Mouse (Mus musculus) embryonic facial prominence, embryonic 12.5 days (tissue): ENCODE results near the gene 4930453N24Rik. TPM values are rescaled to one million over a fixed set of nuclear protein-coding genes. Genes with fewer than 3 reads are reported as not detected.

Source experiments
- ATAC-seq: fragments of 200-750 bp; cut with Nextera tagmentation; 2 replicates; pipeline ENCODE4 v1.8.0; 2017; ENCODE audit not compliant: insufficient number of reproducible peaks, insufficient read depth, low FRiP score, low TSS enrichment
- H3K27ac ChIP-seq: fragments of 300-500 bp; sonication (generic); 2 replicates; pipeline ENCODE4 v1.5.1; 2016; ENCODE audit warnings: mild to moderate bottlenecking
- H3K27me3 ChIP-seq: fragments of 300-500 bp; sonication (generic); 2 replicates; pipeline ENCODE4 v1.6.1; 2016; ENCODE audit warnings: mild to moderate bottlenecking, moderate library complexity
- H3K36me3 ChIP-seq: fragments of 300-500 bp; sonication (generic); 2 replicates; pipeline ENCODE4 v1.6.1; 2016; ENCODE audit warnings: mild to moderate bottlenecking
- H3K4me1 ChIP-seq: fragments of 300-500 bp; sonication (generic); 2 replicates; pipeline ENCODE4 v1.6.1; 2016
- H3K4me2 ChIP-seq: fragments of 300-500 bp; sonication (generic); replicated peaks from 2 replicates; pipeline ENCODE4 v1.6.1; 2016; ENCODE audit warnings: mild to moderate bottlenecking, moderate library complexity
- H3K4me3 ChIP-seq: fragments of 300-500 bp; sonication (generic); 2 replicates; pipeline ENCODE4 v1.5.1; 2016; ENCODE audit warnings: mild to moderate bottlenecking
- H3K9ac ChIP-seq: fragments of 300-500 bp; sonication (generic); 2 replicates; pipeline ENCODE4 v1.6.1; 2016; ENCODE audit warnings: mild to moderate bottlenecking, moderate library complexity
- H3K9me3 ChIP-seq: fragments of 300-500 bp; sonication (generic); 2 replicates; pipeline ENCODE4 v1.6.1; 2016; ENCODE audit warnings: mild to moderate bottlenecking, moderate library complexity
- WGBS: fragments of 180-500 bp; shearing (Covaris S2); methylation state at CpG from one replicate; pipeline ENCODE4 v1.1.7; 2016; 5-methylcytosine and 5-hydroxymethylcytosine counted together
- polyA plus RNA-seq: library from polyadenylated mRNA; unstranded; fragments of >200 nt; fragmentation: Nextera tagmentation; extraction: Ambion mirVana; gene quantifications from 2 replicates; pipeline ENCODE4 v1.2.1, GENCODE M21; 2016

Gene 4930453N24Rik
- polyA plus RNA-seq, result 27.7 and 28.9 TPM in 2 replicates

GRCm38 (mm10) chr16:64770521-64771430 lies at the start of gene 4930453N24Rik:
TSS of gene 4930453N24Rik (minus strand) at chr16:64771161.
- ATAC-seq, result peak; percentile 90
- Histone ChIP-seq H3K36me3 (peaks cover 5% of the 10 kb centered on the region), H3K4me2 (peak within 1 kb of the TSS; percentile 57), H3K9me3 (no peaks in the 10 kb centered on the region), H3K9ac (peak within 1 kb of the TSS; percentile 86), H3K27ac (peak within 1 kb of the TSS; percentile 80), H3K4me1 (peaks cover 3% of the 10 kb centered on the region; the same call in 1 of the 2 replicates), H3K27me3 (no peaks in the 10 kb centered on the region), H3K4me3 (peak within 1 kb of the TSS; percentile 91)
- 2% methylated on average over 72 of the region's 72 CpGs for WGBS

GRCm38 (mm10) chr16:64817094-64817765 lies 46.3 kb upstream of the 4930453N24Rik start:
- no peaks in the 10 kb centered on the region; the same call in 1 of the 2 replicates for H3K36me3 ChIP-seq
- H3K4me1 ChIP-seq, result no peaks in the 10 kb centered on the region
- no peak overlapping the region for H3K4me2 ChIP-seq
- WGBS, result 94% methylated on average over 3 of the region's 3 CpGs
- H3K9me3 ChIP-seq, result no peaks in the 10 kb centered on the region
- H3K4me3 ChIP-seq, result no peak overlapping the region
- no peak overlapping the region for H3K27ac ChIP-seq
- no peak overlapping the region for H3K9ac ChIP-seq
- no peaks in the 10 kb centered on the region for H3K27me3 ChIP-seq
- no peak for ATAC-seq

- H3K36me3 ChIP-seq, result no peaks in the 10 kb centered on the region
- no peak for ATAC-seq
- H3K4me1 ChIP-seq, result no peaks in the 10 kb centered on the region
Measured at GRCm38 (mm10) chr16:64803041-64803440, 32.1 kb upstream of the 4930453N24Rik start.

GRCm38 (mm10) chr16:64801638-64802037 lies 30.7 kb upstream of the 4930453N24Rik start:
- H3K4me3 ChIP-seq, result no peak overlapping the region
- no peaks in the 10 kb centered on the region for H3K36me3 ChIP-seq
- no peaks in the 10 kb centered on the region for H3K4me1 ChIP-seq
- no peaks in the 10 kb centered on the region for H3K27me3 ChIP-seq
- no peak overlapping the region for H3K4me2 ChIP-seq
- H3K27ac ChIP-seq, result no peak overlapping the region
- ATAC-seq, result no peak
- no peak overlapping the region for H3K9ac ChIP-seq
- H3K9me3 ChIP-seq, result no peaks in the 10 kb centered on the region

More at GRCm38 (mm10) chr16:64803041-64803440, 32.1 kb upstream of the 4930453N24Rik start:
- no peak overlapping the region for H3K27ac ChIP-seq
- H3K27me3 ChIP-seq, result no peaks in the 10 kb centered on the region
- H3K4me3 ChIP-seq, result no peak overlapping the region
- 74% methylated on average over 3 of the region's 3 CpGs for WGBS
- H3K9me3 ChIP-seq, result no peaks in the 10 kb centered on the region
- H3K4me2 ChIP-seq, result no peak overlapping the region
- no peak overlapping the region for H3K9ac ChIP-seq

GRCm38 (mm10) chr16:64800393-64800792 lies 29.4 kb upstream of the 4930453N24Rik start:
- no peaks in the 10 kb centered on the region for H3K9me3 ChIP-seq
- ATAC-seq, result no peak
- no peaks in the 10 kb centered on the region for H3K27me3 ChIP-seq
- H3K36me3 ChIP-seq, result no peaks in the 10 kb centered on the region
- no peaks in the 10 kb centered on the region for H3K4me1 ChIP-seq
- 89% methylated on average over 5 of the region's 5 CpGs for WGBS
- H3K9ac ChIP-seq, result no peak overlapping the region
- no peak overlapping the region for H3K4me2 ChIP-seq
- no peak overlapping the region for H3K4me3 ChIP-seq
- H3K27ac ChIP-seq, result no peak overlapping the region

GRCm38 (mm10) chr16:64794802-64795201 lies 23.8 kb upstream of the 4930453N24Rik start:
- Histone ChIP-seq H3K27me3 (no peaks in the 10 kb centered on the region), H3K9me3 (no peaks in the 10 kb centered on the region), H3K9ac (no peak overlapping the region), H3K36me3 (no peaks in the 10 kb centered on the region), H3K4me2 (no peak overlapping the region), H3K27ac (no peak overlapping the region), H3K4me3 (no peak overlapping the region), H3K4me1 (no peaks in the 10 kb centered on the region)
- 84% methylated on average over 2 of the region's 2 CpGs for WGBS
- ATAC-seq, result no peak

GRCm38 (mm10) chr16:64789706-64790105 lies 18.7 kb upstream of the 4930453N24Rik start:
- H3K9ac ChIP-seq, result no peak overlapping the region
- no peak overlapping the region for H3K4me3 ChIP-seq
- H3K4me1 ChIP-seq, result no peaks in the 10 kb centered on the region
- no peak overlapping the region for H3K4me2 ChIP-seq
- H3K27me3 ChIP-seq, result no peaks in the 10 kb centered on the region
- H3K36me3 ChIP-seq, result peaks cover 16% of the 10 kb centered on the region; the same call in 1 of the 2 replicates
- no peak for ATAC-seq
- no peak overlapping the region for H3K27ac ChIP-seq
- 94% methylated on average over 3 of the region's 3 CpGs for WGBS
- H3K9me3 ChIP-seq, result no peaks in the 10 kb centered on the region

- Histone ChIP-seq H3K36me3 (no peaks in the 10 kb centered on the region), H3K9ac (no peak overlapping the region), H3K4me1 (no peaks in the 10 kb centered on the region), H3K4me3 (no peak overlapping the region), H3K27me3 (no peaks in the 10 kb centered on the region), H3K27ac (no peak overlapping the region), H3K4me2 (no peak overlapping the region), H3K9me3 (no peaks in the 10 kb centered on the region)
- no peak for ATAC-seq
- 88% methylated on average over 1 of the region's 1 CpGs for WGBS
Measured at GRCm38 (mm10) chr16:64775516-64775915, 4.6 kb upstream of the 4930453N24Rik start.

GRCm38 (mm10) chr16:64771431-64771818 lies 464 bp upstream of the 4930453N24Rik start:
- no peak for ATAC-seq
- H3K36me3 ChIP-seq, result no peaks in the 10 kb centered on the region
- no peaks in the 10 kb centered on the region for H3K27me3 ChIP-seq
- peak overlapping the region; percentile 80; the same call in 1 of the 2 replicates for H3K27ac ChIP-seq
- no peak overlapping the region for H3K9ac ChIP-seq
- H3K4me1 ChIP-seq, result peaks cover 3% of the 10 kb centered on the region; the same call in 1 of the 2 replicates
- peak overlapping the region; percentile 91 for H3K4me3 ChIP-seq
- 90% methylated on average over 2 of the region's 2 CpGs for WGBS
- H3K9me3 ChIP-seq, result no peaks in the 10 kb centered on the region
- H3K4me2 ChIP-seq, result peak overlapping the region; percentile 39

GRCm38 (mm10) chr16:64766696-64767300 lies 4.2 kb downstream of the 4930453N24Rik start:
- H3K36me3 ChIP-seq, result peaks cover 27% of the 10 kb centered on the region
- H3K4me2 ChIP-seq, result no peak overlapping the region
- H3K27me3 ChIP-seq, result no peaks in the 10 kb centered on the region
- 94% methylated on average over 8 of the region's 8 CpGs for WGBS
- no peak overlapping the region for H3K4me3 ChIP-seq
- H3K9ac ChIP-seq, result no peak overlapping the region
- H3K27ac ChIP-seq, result no peak overlapping the region
- H3K9me3 ChIP-seq, result 0 out of 2 replicates have a peak, but pooled peaks cover 3% of the 10 kb centered on the region
- ATAC-seq, result no peak
- peaks cover 3% of the 10 kb centered on the region; the same call in 1 of the 2 replicates for H3K4me1 ChIP-seq

GRCm38 (mm10) chr16:64759245-64759626 lies 11.7 kb downstream of the 4930453N24Rik start:
- H3K9ac ChIP-seq, result no peak overlapping the region
- no peak for ATAC-seq
- H3K4me1 ChIP-seq, result no peaks in the 10 kb centered on the region
- peaks cover 13% of the 10 kb centered on the region for H3K36me3 ChIP-seq
- no peak overlapping the region for H3K27ac ChIP-seq
- no peaks in the 10 kb centered on the region for H3K27me3 ChIP-seq
- H3K9me3 ChIP-seq, result 0 out of 2 replicates have a peak, but pooled peaks cover 3% of the 10 kb centered on the region
- H3K4me3 ChIP-seq, result no peak overlapping the region
- H3K4me2 ChIP-seq, result no peak overlapping the region
- WGBS, result 85% methylated on average over 1 of the region's 1 CpGs
